In the genomic region with DNA sequence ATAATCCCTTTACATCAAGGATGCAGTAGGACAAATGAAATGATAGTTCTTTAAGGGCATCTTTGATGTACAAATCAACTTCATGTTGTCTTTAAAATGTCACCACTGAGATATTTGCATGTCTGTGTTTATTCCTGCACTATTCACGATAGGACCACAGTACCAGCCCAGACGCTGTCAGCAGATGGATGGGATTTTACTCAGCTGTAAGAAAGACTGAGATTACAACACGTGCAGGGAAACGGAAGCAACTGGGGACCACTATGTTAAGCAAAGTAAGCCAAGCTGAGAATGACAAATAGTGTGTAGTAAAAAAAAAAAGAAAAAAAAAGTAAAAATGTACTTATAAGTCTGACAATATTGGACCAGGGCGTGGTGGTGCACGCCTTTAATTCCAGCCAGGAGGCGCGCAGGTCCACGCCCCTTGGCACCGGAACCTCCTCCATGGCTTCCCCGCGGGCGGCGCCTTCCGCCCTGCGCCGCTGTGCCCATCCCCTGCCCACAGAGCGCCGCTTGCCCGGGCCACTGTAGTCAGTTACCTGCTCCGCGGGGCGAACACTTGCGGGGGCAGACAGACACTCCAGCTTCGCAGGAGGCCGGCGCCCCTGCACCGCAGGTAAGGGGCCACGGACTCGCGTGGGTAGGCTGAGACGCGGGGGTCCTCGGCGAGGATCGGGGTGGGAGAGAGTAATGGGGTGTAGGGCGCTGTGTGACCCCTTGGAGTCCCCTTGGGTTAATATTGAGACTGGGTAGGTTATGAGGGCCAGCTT, we compare ENCODE assay signal across 8 mouse cellular contexts.
DNase-seq lines count a peak whose midpoint lies in the region; ATAC-seq and TF ChIP-seq lines count a peak whose summit lies in the region.
"Not testable (repeated sequence)": the region's sequence is repeated elsewhere in the genome, so short reads cannot be mapped to it uniquely, and the experiment has no call there.

No protein-coding gene starts in this region.

- not testable (repeated sequence) for H3K27me3 ChIP-seq in ES-Bruce4 (ENCODE audit: control insufficient read depth, insufficient read depth, low read length, poor library complexity, severe bottlenecking); liver, embryonic 16.5 days (ENCODE audit: control insufficient read depth, insufficient read depth, low read depth, low read length); spleen, adult 2 months (ENCODE audit: control insufficient read depth, insufficient read depth, low read length)
- H3K27me3 ChIP-seq in hindbrain, embryonic 12.5 days = peaks cover 16% of the 10 kb centered on the region
- peaks cover 11% of the 10 kb centered on the region; the same call in 1 of the 2 replicates for H3K27me3 ChIP-seq in midbrain, embryonic 15.5 days (replicated peaks)

- not testable (repeated sequence) for H3K27ac ChIP-seq in ES-Bruce4 (ENCODE audit: insufficient read depth, low read length); gastrocnemius, adult 2 months; hindbrain, embryonic 12.5 days; liver, embryonic 16.5 days (ENCODE audit: low read length); midbrain, embryonic 15.5 days; spleen, adult 2 months (ENCODE audit: insufficient read depth, low read length)

- H3K4me1 ChIP-seq in ES-Bruce4 (ENCODE audit: control insufficient read depth, insufficient read depth, low read length); liver, embryonic 16.5 days (ENCODE audit: control insufficient read depth, low read depth, low read length): not testable (repeated sequence)
- H3K4me1 ChIP-seq in hindbrain, embryonic 12.5 days = peaks cover 16% of the 10 kb centered on the region
- H3K4me1 ChIP-seq in midbrain, embryonic 15.5 days = peaks cover 15% of the 10 kb centered on the region
- peaks cover 12% of the 10 kb centered on the region for H3K4me1 ChIP-seq in spleen, adult 2 months (ENCODE audit: control insufficient read depth, insufficient read depth, insufficient read length)

- not testable (repeated sequence) for TF ChIP-seq CTCF in ES-Bruce4 (IDR thresholded peaks at IDR 0.05; ENCODE audit: low read depth, low read length); gastrocnemius, adult 2 months (IDR thresholded peaks at IDR 0.05); spleen, adult 2 months (IDR thresholded peaks at IDR 0.05; ENCODE audit: extremely low read depth, insufficient read depth, insufficient read length, insufficient replicate concordance)

- peak overlapping the region; percentile 39 for H3K4me3 ChIP-seq in ES-Bruce4 (ENCODE audit: low read depth, low read length)
- H3K4me3 ChIP-seq in gastrocnemius, adult 2 months = peak overlapping the region; percentile 43
- peak overlapping the region; percentile 46 for H3K4me3 ChIP-seq in hindbrain, embryonic 12.5 days
- H3K4me3 ChIP-seq in liver, embryonic 16.5 days (ENCODE audit: low read depth, low read length) = peak overlapping the region; percentile 40
- peak overlapping the region; percentile 45 for H3K4me3 ChIP-seq in midbrain, embryonic 15.5 days
- H3K4me3 ChIP-seq in spleen, adult 2 months (ENCODE audit: extremely low read depth, insufficient read depth, insufficient read length) = peak overlapping the region; percentile 16; the same call in 1 of the 2 replicates

- not testable (repeated sequence) for H3K36me3 ChIP-seq in ES-Bruce4 (ENCODE audit: control insufficient read depth, insufficient read depth, low read length, poor library complexity, severe bottlenecking); hindbrain, embryonic 12.5 days; liver, embryonic 16.5 days (ENCODE audit: control insufficient read depth, insufficient read depth); midbrain, embryonic 15.5 days (replicated peaks); spleen, adult 2 months (ENCODE audit: control insufficient read depth, insufficient read depth, low read length)

- not testable (repeated sequence) for TF ChIP-seq EP300 in ES-Bruce4 (IDR thresholded peaks at IDR 0.05; ENCODE audit: insufficient read depth, low read depth, low read length)

- intact Hi-C loops in gastrocnemius, adult 2 months (cut with DNase I) = not testable (repeated sequence)

- not testable (repeated sequence) for H3K9me3 ChIP-seq in ES-Bruce4 (replicated peaks; ENCODE audit: control insufficient read depth, insufficient read depth, low read length, poor library complexity, severe bottlenecking); hindbrain, embryonic 12.5 days (replicated peaks); liver, embryonic 16.5 days (replicated peaks; ENCODE audit: control insufficient read depth, low read length); midbrain, embryonic 15.5 days

- ATAC-seq in hindbrain, embryonic 12.5 days (ENCODE audit: low FRiP score) = peak; percentile 62
- not testable (repeated sequence) for ATAC-seq in liver, embryonic 16.5 days (ENCODE audit: low read depth)
- ATAC-seq in midbrain, embryonic 15.5 days (replicated peaks) = peak; percentile 81

- H3K9ac ChIP-seq in ES-Bruce4 (ENCODE audit: low read depth, poor library complexity, severe bottlenecking) = 0 out of 2 replicates have a peak overlapping the region, but pooled peaks have one; percentile 34
- H3K9ac ChIP-seq in hindbrain, embryonic 12.5 days = peak overlapping the region; percentile 43
- not testable (repeated sequence) for H3K9ac ChIP-seq in liver, embryonic 16.5 days (ENCODE audit: low read depth, low read length)
- peak overlapping the region; percentile 25; the same call in 1 of the 2 replicates for H3K9ac ChIP-seq in midbrain, embryonic 15.5 days

- not testable (repeated sequence) for TF ChIP-seq POLR2A in ES-Bruce4 (IDR thresholded peaks at IDR 0.05; ENCODE audit: insufficient read depth, low read length); spleen, adult 2 months (IDR thresholded peaks at IDR 0.05; ENCODE audit: low read depth, low read length)

- peak; percentile 36 for DNase-seq in embryo, embryonic 10.5 days (ENCODE audit: low spot score)
- DNase-seq in gastrocnemius, adult 2 months = peak; percentile 29
- peak; percentile 23 for DNase-seq in kidney, postnatal 10 days
- DNase-seq in spleen, adult 2 months (ENCODE audit: low read depth in 1 of 2, low spot score in 2 of 2) = peak in 1 of 2 experiments; percentile 40

- peak overlapping the region; percentile 88 for H3K4me2 ChIP-seq in hindbrain, embryonic 12.5 days (replicated peaks)
- peak overlapping the region; percentile 51 for H3K4me2 ChIP-seq in liver, embryonic 16.5 days (ENCODE audit: low read depth, low read length)
- peak overlapping the region; percentile 92 for H3K4me2 ChIP-seq in midbrain, embryonic 15.5 days

- 3% methylated on average over 36 of the region's 37 CpGs for WGBS in hindbrain, embryonic 12.5 days
- WGBS in liver, embryonic 16.5 days (ENCODE audit: insufficient replicate concordance) = 2% methylated on average over 33 of the region's 37 CpGs
- 1% methylated on average over 37 of the region's 37 CpGs for WGBS in midbrain, embryonic 15.5 days
- 3% methylated on average over 37 of the region's 37 CpGs for WGBS in spleen, adult 2 months
